Mouse (Mus musculus): ENCODE data around the gene Muc1. TPM values are rescaled to one million over a fixed set of nuclear protein-coding genes. Genes with fewer than 3 reads are reported as not detected.

Gene Muc1
- polyA plus RNA-seq, 1 experiment from 2014 or later = 1.1 TPM

DNA sequence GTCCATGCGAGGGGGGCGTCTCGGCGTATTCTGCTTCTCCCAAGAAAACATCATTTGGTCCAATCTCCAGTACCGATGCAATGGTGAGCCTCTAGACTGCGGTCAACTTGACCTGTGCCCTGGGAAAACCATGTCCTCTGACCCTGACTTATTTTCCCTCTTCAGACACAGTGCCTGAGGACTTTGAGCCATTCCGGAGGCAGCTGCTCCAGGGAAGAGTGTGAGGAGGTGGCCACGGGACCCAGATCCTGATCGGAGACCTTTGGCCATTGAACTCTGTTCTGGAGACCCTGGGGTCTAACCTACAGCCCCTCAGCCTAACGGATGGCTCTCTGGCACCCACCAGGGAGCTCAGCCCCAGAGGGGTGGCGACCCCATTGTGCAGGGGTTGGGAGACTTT lies 2.5 kb upstream of the Muc1 start:
- Histone ChIP-seq H3K9ac (peak overlapping the region; percentile 76), H3K9me3 (no peaks in the 10 kb centered on the region), H3K4me3 (peak overlapping the region; percentile 57), H3K27ac (replicated peaks) (no peak overlapping the region; the same call in 1 of the 2 replicates), H3K4me1 (peaks cover 22% of the 10 kb centered on the region), H3K27me3 (replicated peaks) (peaks cover 56% of the 10 kb centered on the region), H3K4me2 (peak overlapping the region; percentile 78), H3K36me3 (peaks cover 11% of the 10 kb centered on the region; the same call in 1 of the 2 replicates)
- WGBS = 45% methylated on average over 11 of the region's 11 CpGs
- no peak for ATAC-seq (ENCODE audit: extremely low read depth, insufficient number of reproducible peaks, low FRiP score, low TSS enrichment)

- H3K4me1 ChIP-seq = peaks cover 22% of the 10 kb centered on the region
- peak within 1 kb of the TSS; percentile 78 for H3K4me2 ChIP-seq
- H3K9me3 ChIP-seq = no peaks in the 10 kb centered on the region
- H3K36me3 ChIP-seq = 0 out of 2 replicates have a peak, but pooled peaks cover 8% of the 10 kb centered on the region
- peak within 1 kb of the TSS; percentile 76 for H3K9ac ChIP-seq
- peak within 1 kb of the TSS; percentile 6; the same call in 1 of the 2 replicates for H3K27ac ChIP-seq (replicated peaks)
- no peak for ATAC-seq (ENCODE audit: extremely low read depth, insufficient number of reproducible peaks, low FRiP score, low TSS enrichment)
- 7% methylated on average over 21 of the region's 21 CpGs for WGBS
- peaks cover 61% of the 10 kb centered on the region for H3K27me3 ChIP-seq (replicated peaks)
- H3K4me3 ChIP-seq = peak within 1 kb of the TSS; percentile 57
Measured at GRCm38 (mm10) chr3:89226900-89227299, 2.0 kb upstream of the Muc1 start, which contains the start of gene Mtx1. TSS of gene Mtx1 (minus strand) at chr3:89227088.

- Histone ChIP-seq H3K4me2 (peak overlapping the region; percentile 78), H3K9me3 (no peaks in the 10 kb centered on the region), H3K27me3 (replicated peaks) (peaks cover 66% of the 10 kb centered on the region), H3K27ac (replicated peaks) (0 out of 2 replicates have a peak overlapping the region, but pooled peaks have one; percentile 6), H3K4me1 (peaks cover 22% of the 10 kb centered on the region), H3K36me3 (0 out of 2 replicates have a peak, but pooled peaks cover 8% of the 10 kb centered on the region), H3K9ac (peak overlapping the region; percentile 76), H3K4me3 (peak overlapping the region; percentile 57)
- ATAC-seq (ENCODE audit: extremely low read depth, insufficient number of reproducible peaks, low FRiP score, low TSS enrichment) = peak; percentile 55; the same call in 1 of the 2 replicates
- whole genome bisulfite sequencing = 3% methylated on average over 41 of the region's 41 CpGs
Measured at GRCm38 (mm10) chr3:89227307-89228179, 1.3 kb upstream of the Muc1 start.

DNA sequence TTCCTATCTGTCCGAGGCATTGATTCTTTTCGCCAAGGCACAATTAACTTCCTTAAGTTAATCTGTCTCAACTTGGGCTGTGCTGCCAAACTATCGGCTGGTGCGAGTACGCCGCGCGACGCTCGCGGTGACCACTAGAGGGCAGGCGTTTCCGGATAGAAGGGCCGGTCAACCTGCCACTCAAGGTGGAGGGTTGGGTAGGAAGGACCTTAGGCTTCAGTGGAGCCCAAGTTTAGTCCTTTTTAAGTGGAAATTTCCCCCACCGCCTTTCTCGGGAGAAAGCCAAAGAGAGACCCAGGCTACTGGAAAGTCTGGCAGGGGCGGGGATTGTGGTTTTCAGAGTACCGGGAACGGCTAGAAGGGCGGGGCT lies 692 bp upstream of the Muc1 start:
- ATAC-seq (ENCODE audit: extremely low read depth, insufficient number of reproducible peaks, low FRiP score, low TSS enrichment) = peak; percentile 22; the same call in 1 of the 2 replicates
- H3K4me2 ChIP-seq = peak overlapping the region; percentile 78
- H3K4me1 ChIP-seq = peaks cover 29% of the 10 kb centered on the region
- H3K27ac ChIP-seq (replicated peaks) = 0 out of 2 replicates have a peak overlapping the region, but pooled peaks have one; percentile 17
- H3K36me3 ChIP-seq = 0 out of 2 replicates have a peak, but pooled peaks cover 8% of the 10 kb centered on the region
- H3K27me3 ChIP-seq (replicated peaks) = peaks cover 66% of the 10 kb centered on the region
- WGBS = under 1% methylated on average over 20 of the region's 20 CpGs
- H3K9ac ChIP-seq = peak overlapping the region; percentile 76
- no peaks in the 10 kb centered on the region for H3K9me3 ChIP-seq
- peak overlapping the region; percentile 57 for H3K4me3 ChIP-seq

DNA sequence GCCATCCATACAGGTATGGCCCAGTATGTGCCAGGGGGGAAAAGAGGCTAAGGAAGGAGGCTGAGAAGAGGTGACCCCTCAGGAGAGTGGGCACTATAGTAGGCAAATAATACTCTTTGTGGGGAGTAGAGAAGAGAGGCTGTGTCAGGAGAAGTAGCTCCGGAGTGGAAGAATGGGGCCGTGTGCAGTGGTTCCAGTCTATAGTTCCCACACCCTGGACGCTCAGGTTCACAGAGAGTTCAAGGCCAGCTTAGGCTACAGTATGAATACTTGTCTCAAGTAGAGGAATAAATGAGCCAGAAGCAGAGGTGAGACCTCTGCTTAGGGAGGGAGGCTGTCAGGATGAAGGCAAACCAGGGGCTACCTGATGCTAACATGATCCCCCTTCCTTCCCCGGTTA lies 419 bp downstream of the Muc1 start:
- Histone ChIP-seq H3K9ac (no peak overlapping the region), H3K36me3 (0 out of 2 replicates have a peak, but pooled peaks cover 4% of the 10 kb centered on the region), H3K27ac (replicated peaks) (no peak overlapping the region), H3K4me2 (0 out of 2 replicates have a peak overlapping the region, but pooled peaks have one; percentile 78), H3K9me3 (no peaks in the 10 kb centered on the region), H3K4me1 (peaks cover 39% of the 10 kb centered on the region), H3K27me3 (replicated peaks) (peaks cover 67% of the 10 kb centered on the region), H3K4me3 (no peak overlapping the region)
- 63% methylated on average over 4 of the region's 4 CpGs for WGBS
- no peak for ATAC-seq (ENCODE audit: extremely low read depth, insufficient number of reproducible peaks, low FRiP score, low TSS enrichment)

GRCm38 (mm10) chr3:89230561-89230960 lies 1.7 kb downstream of the Muc1 start:
- no peaks in the 10 kb centered on the region for H3K36me3 ChIP-seq
- no peak overlapping the region for H3K4me3 ChIP-seq
- H3K9ac ChIP-seq = no peak overlapping the region
- H3K4me1 ChIP-seq = peaks cover 39% of the 10 kb centered on the region
- ATAC-seq (ENCODE audit: extremely low read depth, insufficient number of reproducible peaks, low FRiP score, low TSS enrichment) = no peak
- WGBS = 78% methylated on average over 2 of the region's 2 CpGs
- no peaks in the 10 kb centered on the region for H3K9me3 ChIP-seq
- no peak overlapping the region for H3K4me2 ChIP-seq
- no peak overlapping the region for H3K27ac ChIP-seq (replicated peaks)
- H3K27me3 ChIP-seq (replicated peaks) = peaks cover 65% of the 10 kb centered on the region

DNA sequence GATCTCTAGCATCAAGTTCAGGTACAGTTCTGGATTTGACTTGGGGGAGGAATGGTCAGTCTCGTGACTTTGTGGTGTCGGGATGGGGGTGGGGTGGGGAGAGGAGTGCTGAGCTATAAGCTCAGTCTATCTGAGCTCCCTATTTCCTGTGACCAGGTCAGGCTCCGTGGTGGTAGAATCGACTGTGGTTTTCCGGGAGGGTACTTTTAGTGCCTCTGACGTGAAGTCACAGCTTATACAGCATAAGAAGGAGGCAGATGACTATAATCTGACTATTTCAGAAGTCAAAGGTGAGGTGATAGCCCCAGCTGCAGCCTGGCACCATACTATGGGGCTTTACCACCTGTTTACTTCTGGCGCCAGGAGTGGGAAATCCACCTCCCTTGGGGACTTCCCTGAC lies 2.5 kb downstream of the Muc1 start:
- Histone ChIP-seq H3K9me3 (no peaks in the 10 kb centered on the region), H3K9ac (no peak overlapping the region), H3K4me1 (peaks cover 38% of the 10 kb centered on the region), H3K27ac (replicated peaks) (no peak overlapping the region), H3K36me3 (no peaks in the 10 kb centered on the region), H3K4me3 (no peak overlapping the region), H3K27me3 (replicated peaks) (peaks cover 63% of the 10 kb centered on the region), H3K4me2 (no peak overlapping the region)
- no peak for ATAC-seq (ENCODE audit: extremely low read depth, insufficient number of reproducible peaks, low FRiP score, low TSS enrichment)
- WGBS = 50% methylated on average over 7 of the region's 7 CpGs

DNA sequence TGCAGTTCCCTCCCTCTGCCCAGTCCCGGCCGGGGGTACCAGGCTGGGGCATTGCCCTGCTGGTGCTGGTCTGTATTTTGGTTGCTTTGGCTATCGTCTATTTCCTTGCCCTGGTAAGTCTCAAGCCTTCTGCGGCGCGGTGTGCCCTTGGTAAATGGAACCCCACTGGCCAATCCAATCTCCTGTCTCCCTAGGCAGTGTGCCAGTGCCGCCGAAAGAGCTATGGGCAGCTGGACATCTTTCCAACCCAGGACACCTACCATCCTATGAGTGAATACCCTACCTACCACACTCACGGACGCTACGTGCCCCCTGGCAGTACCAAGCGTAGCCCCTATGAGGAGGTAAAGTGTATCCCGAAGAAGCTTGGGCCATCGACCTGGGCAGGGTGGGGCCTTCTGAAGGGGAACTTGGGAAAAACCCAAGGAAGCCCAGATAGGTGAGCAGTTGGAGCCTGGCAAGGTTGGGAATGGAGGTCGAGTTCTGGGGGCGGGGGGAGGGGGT lies 3.0 kb downstream of the Muc1 start:
- no peak for ATAC-seq (ENCODE audit: extremely low read depth, insufficient number of reproducible peaks, low FRiP score, low TSS enrichment)
- no peak overlapping the region for H3K4me3 ChIP-seq
- 64% methylated on average over 16 of the region's 16 CpGs for WGBS
- H3K27ac ChIP-seq (replicated peaks) = no peak overlapping the region
- H3K4me2 ChIP-seq = no peak overlapping the region
- peaks cover 34% of the 10 kb centered on the region for H3K4me1 ChIP-seq
- peaks cover 59% of the 10 kb centered on the region for H3K27me3 ChIP-seq (replicated peaks)
- no peaks in the 10 kb centered on the region for H3K9me3 ChIP-seq
- no peaks in the 10 kb centered on the region for H3K36me3 ChIP-seq
- no peak overlapping the region for H3K9ac ChIP-seq

GRCm38 (mm10) chr3:89232614-89233013 lies 3.8 kb downstream of the Muc1 start:
- 70% methylated on average over 6 of the region's 6 CpGs for WGBS
- no peak for ATAC-seq (ENCODE audit: extremely low read depth, insufficient number of reproducible peaks, low FRiP score, low TSS enrichment)
- Histone ChIP-seq H3K9me3 (no peaks in the 10 kb centered on the region), H3K4me2 (no peak overlapping the region), H3K4me1 (peaks cover 27% of the 10 kb centered on the region), H3K9ac (no peak overlapping the region), H3K27ac (replicated peaks) (no peak overlapping the region), H3K4me3 (no peak overlapping the region), H3K36me3 (no peaks in the 10 kb centered on the region), H3K27me3 (replicated peaks) (peaks cover 58% of the 10 kb centered on the region)

DNA sequence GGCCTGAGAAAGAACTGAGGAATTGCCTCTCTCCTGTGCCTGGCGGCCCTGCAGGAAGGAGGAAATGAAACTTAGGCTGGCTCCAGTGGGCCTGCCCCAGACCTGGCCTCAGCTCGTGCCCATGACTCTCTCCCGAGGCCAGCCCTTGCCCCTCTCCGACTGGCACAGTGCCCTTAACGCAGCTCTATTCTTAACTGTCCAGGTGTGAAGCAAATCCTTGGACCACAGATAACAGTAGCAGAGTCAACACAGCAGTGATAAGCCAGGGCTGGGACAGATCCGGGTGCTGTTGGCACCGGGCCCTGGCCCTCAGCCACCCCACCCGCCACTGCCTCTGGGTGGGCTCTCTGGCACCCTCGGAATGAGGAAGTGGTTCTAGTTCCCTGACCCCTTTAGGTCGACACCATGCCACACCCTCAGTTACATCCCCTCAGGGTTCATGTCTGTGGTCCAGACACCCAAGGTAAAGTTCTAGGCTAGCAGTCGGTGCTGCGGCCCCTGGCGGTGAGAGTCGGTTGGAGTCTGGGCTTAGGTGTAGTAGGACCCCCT lies 4.8 kb downstream of the Muc1 start:
- 49% methylated on average over 14 of the region's 14 CpGs for WGBS
- H3K4me3 ChIP-seq = no peak overlapping the region
- peaks cover 66% of the 10 kb centered on the region for H3K27me3 ChIP-seq (replicated peaks)
- H3K9ac ChIP-seq = peak overlapping the region; percentile 21; the same call in 1 of the 2 replicates
- H3K4me2 ChIP-seq = no peak overlapping the region
- 0 out of 2 replicates have a peak overlapping the region, but pooled peaks have one; percentile 39 for H3K27ac ChIP-seq (replicated peaks)
- H3K4me1 ChIP-seq = peaks cover 20% of the 10 kb centered on the region
- H3K9me3 ChIP-seq = no peaks in the 10 kb centered on the region
- ATAC-seq (ENCODE audit: extremely low read depth, insufficient number of reproducible peaks, low FRiP score, low TSS enrichment) = peak; percentile 23; the same call in 1 of the 2 replicates
- H3K36me3 ChIP-seq = no peaks in the 10 kb centered on the region

DNA sequence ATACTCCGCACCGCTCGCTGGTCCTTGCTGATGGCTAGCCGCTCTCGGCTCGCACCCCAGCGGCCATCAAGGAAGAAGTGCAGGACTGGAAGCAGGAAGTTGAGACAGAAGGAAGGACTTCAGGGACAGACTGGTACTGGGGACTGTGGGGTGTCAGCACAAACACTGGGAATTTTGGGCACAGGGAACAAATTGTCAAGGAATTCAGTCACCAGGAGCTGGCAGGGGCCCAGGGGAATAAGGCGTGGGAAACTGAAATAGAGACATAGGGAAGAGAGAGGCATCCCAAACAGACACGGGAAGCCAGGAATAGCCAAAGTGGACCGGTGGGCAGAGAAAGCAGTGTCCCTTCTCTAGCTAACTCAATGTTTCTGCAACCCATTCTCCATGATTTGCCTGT lies 7.7 kb downstream of the Muc1 start:
- ATAC-seq (ENCODE audit: extremely low read depth, insufficient number of reproducible peaks, low FRiP score, low TSS enrichment) = no peak
- Histone ChIP-seq H3K27ac (replicated peaks) (no peak overlapping the region), H3K4me3 (no peak overlapping the region), H3K9ac (no peak overlapping the region), H3K4me2 (no peak overlapping the region), H3K36me3 (no peaks in the 10 kb centered on the region), H3K9me3 (no peaks in the 10 kb centered on the region), H3K4me1 (peaks cover 17% of the 10 kb centered on the region), H3K27me3 (replicated peaks) (peaks cover 46% of the 10 kb centered on the region)
- WGBS = 79% methylated on average over 10 of the region's 10 CpGs
